Mouse (Mus musculus) brain, embryonic 14.5 days (tissue): Measurements from ENCODE around the gene Tln1. TPM values are rescaled to one million over a fixed set of nuclear protein-coding genes. Genes with fewer than 3 reads are reported as not detected.
"Not testable (repeated sequence)": the region's sequence is repeated elsewhere in the genome, so short reads cannot be mapped to it uniquely, and the experiment has no call there.

Experiments
- DNase-seq: peaks from one replicate; pipeline ENCODE4 v3.0.0-alpha.2; 2011; ENCODE audit warnings: low read depth
- CTCF ChIP-seq: fragments of 200-500 bp; IDR thresholded peaks from 2 replicates; pipeline ENCODE4 v1.5.1; 2012; ENCODE audit warnings: inconsistent platforms, mild to moderate bottlenecking, moderate library complexity, borderline replicate concordance; ENCODE audit not compliant: insufficient read depth, insufficient read length; ENCODE audit errors: extremely low read depth
- POLR2A ChIP-seq: fragments of 200-500 bp; IDR thresholded peaks from 2 replicates; pipeline ENCODE4 v1.6.1; 2012; ENCODE audit warnings: mild to moderate bottlenecking, inconsistent platforms, borderline replicate concordance; ENCODE audit not compliant: poor library complexity, insufficient read depth, insufficient read length, severe bottlenecking; ENCODE audit errors: extremely low read depth
- polyA plus RNA-seq: library from polyadenylated mRNA; depleted of rRNA; stranded (reverse); fragments of >200 nt; gene quantifications from 2 replicates; pipeline ENCODE4 v1.2.3, GENCODE M21; 2012; rRNA removed

Tln1 gene
- 53.6 and 55.5 TPM in 2 replicates for polyA plus RNA-seq

DNA sequence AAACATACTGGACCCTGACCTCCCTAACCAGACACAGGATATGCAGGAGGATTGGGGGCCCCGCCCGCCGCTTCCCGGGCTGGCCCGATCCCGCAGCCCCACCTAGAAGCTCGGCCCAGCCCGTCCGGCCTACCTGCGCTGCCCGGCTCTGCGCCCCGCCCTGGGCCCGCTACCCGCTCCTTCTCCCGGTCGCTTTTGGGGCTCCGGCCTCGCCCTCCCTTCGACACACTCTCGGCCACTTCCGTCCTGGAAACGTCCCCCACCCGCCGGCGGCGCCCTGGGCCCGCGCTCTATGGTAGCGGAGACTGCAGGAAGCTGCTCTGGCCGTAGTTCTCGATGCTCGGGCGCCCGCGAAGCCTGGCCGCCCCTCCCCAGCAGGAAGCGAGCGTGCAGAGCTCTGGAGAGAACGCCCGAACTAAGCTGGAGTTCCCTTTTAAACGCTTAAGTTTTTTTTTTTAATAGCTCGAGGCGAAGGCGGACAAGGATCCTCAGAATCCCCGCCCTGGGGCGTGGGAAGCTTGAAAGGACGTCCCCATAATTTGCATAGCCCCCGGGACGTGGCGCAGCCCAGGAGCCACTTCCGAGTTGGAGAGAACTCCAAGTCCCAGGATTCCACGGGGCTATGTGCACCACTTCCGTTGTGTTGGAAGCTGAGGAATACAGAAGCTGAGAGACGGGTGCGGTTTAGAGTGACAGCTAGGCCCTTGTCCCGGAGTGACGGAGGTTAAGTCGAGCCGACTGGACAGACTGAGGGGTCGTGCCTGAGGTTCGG, at the start of gene Tln1, which contains the start of gene Creb3:
Gene Tln1 (minus strand): TSS at position 695 of the 772 bp plus-strand sequence.
Gene Creb3 (plus strand): TSS at position 336 of the 772 bp plus-strand sequence.
- TF ChIP-seq CTCF (no peak), POLR2A (peak; percentile 45; the same call in 1 of the 2 replicates)
- DNase-seq: peak; percentile 98

DNA sequence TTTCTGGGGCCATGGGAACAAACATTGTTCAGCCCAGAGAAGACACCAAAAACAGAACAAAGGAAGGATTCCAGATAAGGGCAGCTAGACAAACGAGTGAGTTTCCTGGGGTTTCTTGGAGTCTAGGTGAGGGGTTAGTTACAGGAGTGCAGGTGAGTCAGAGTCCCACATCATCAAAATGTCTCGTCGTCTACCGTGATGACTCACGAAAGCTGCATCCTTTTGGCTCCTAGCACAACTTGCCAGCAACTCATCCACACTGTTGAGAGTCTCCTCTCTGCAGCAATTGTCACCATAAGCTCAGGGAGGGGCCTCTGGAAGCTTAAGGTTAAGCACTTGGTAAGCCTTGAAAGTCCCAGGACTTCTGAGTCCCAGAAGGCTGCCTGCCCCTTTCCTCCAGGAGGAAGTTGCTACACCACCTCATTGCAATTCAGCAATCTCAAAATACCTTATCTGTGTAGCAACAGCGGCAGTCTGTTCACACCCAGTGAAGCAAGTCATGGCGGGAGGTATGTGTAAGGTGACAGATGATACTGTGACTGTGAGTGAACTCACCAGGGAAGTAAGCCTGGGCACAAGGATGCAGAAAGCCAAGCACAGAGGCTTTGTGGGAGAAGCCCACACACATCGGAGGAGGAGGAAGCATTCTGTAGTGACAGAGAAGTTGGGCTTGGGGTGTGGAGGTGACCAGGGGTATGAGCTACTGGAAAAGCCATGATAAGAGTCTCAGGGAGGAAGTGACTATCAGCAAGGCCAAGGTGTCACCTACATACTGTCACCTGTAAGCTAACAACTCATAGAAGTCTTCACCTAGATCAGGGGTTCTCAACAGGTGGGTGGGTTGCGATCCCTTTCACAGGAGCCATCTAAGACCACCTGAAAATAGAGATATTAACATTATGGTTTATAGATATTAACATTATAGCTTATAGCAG, 42.5 kb upstream of the Tln1 start:
- TF ChIP-seq POLR2A (no peak), CTCF (no peak)
- DNase-seq: no peak

- no peak for DNase-seq
- TF ChIP-seq CTCF: no peak
- TF ChIP-seq POLR2A: no peak
Observed at GRCm38 (mm10) chr4:43604099-43604498, 41.6 kb upstream of the Tln1 start.

DNA sequence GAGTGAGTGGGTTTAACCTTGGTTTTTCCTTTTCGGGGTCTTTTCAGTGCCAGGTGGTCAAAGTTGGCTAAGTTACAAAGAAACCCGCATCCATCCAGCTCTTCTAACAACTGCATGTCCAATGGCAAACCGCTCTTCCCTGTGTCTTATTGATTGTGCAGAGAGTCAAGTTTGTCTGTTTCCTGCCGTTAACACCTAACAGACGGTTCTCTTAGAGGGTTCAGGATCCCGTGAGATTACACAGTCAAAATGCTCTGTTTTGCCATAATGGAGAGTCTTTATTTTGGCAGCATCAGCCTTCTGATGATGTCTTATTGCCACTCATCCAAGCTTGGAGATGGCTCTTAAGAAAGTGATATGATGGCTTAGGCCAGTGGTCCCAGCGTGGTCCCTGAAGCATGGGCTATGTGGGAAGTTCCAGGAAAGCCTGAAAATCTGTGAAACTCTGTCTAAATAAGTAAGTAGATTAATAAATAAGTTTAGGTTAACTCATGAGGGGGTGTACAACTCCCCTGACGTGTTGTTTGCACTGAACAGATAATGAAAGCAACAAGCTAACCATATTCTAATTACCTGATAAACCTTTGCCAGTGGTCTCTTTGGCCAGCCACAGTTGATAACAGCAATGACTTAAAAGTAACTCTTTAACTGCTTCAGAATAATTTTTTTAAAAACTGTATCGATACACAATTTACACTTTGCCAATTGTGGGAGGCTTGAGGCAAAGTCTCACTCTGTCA, 37.9 kb upstream of the Tln1 start:
- TF ChIP-seq CTCF (no peak), POLR2A (no peak)
- DNase-seq: no peak

- no peak for DNase-seq
- TF ChIP-seq POLR2A (no peak), CTCF (no peak)
Observed at GRCm38 (mm10) chr4:43598650-43599380, 36.3 kb upstream of the Tln1 start.

DNA sequence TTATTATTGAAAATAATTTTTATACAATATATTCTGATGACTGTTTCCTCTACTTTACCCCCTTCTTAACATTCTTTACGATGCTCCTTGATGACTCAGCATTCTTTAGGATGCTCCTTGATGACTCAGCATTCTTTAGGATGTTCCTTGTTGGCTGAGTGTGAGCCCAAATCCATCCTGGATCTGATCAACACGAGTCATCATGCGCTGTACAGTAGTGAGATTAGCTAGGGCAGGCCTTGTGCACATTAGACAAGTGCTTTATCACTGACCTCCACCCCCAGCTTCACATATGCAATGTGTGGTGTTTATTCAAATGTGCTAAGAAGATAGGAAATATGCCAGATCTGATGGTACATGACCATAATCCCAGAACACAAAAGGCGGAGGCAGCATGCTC, 35.7 kb upstream of the Tln1 start:
- TF ChIP-seq CTCF: no peak
- no peak for TF ChIP-seq POLR2A
- no peak for DNase-seq

DNA sequence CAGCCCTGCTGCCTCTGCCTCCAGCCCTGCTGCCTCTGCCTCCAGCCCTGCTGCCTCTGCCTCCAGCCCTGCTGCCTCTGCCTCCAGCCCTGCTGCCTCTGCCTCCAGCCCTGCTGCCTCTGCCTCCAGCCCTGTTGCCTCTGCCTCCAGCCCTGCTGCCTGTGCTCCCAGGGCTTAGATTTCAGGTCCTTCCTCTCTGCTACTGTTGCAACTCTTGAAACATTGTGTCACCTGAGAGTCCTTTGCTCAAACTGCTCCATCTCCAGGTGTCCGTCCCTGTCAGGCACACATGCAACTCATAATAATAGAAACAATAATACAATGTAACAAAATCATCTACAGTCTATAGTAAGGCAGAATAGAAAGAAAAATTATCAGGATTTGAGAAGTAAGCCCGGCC, 34.1 kb upstream of the Tln1 start:
- not testable (repeated sequence) for DNase-seq

DNA sequence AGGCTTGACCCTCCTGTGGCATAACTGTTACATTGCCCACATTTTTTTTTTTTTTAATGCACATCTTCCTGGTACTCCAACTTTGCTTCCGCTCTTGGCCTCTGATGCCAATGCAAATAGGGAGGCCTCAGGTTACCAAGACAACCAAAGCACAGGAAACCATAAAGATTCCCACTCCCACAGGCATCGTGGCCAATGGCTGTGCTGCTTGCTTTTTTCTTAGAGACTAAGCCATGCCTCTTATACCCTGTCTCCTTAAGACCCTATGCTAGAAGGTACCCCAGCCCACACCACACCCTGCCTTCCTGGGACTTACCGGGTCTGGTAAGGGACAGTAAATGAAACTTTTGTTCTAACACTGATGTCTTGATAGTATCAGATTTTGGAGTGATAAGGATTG, 31.0 kb upstream of the Tln1 start:
- DNase-seq: no peak
- TF ChIP-seq CTCF (no peak), POLR2A (no peak)

DNA sequence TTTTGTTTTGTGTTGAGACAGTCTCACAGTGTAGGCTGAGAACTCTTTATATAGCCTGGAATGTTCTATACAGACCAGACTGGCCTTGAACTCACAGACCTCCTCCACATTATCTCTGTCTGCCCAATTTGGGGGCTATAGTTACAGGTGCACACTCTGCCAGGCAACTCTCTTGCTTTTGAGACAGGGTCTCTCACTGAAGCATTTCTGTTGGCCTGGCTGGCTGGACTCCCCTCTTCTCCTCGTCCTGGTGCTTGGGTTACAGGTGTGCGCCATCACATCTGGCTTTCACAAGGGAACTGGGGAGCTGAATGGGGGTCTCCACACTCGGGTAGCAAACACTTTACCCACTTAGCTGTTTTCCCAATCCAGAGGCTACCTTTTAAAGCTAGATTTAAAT, 29.5 kb upstream of the Tln1 start:
- no peak for DNase-seq
- TF ChIP-seq CTCF (no peak), POLR2A (no peak)

DNA sequence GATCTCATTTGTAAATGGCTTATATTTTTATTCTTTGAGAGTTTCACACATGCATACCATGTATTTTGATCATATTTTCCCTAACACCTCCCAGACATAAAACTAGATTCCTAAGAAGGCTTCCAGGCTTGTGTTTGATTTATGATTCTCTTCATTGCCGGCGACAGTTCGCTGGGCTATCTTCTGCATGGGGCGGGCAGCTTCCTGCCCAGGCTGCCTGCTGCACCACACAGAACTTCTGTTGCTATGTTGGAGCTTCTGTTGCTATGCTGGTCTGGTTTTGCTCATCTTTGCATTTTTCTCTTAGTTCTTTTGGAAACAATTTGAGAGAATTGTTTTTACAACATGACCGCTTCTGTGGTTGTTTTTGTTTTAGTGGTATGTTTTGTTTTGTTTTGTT, 29.1 kb upstream of the Tln1 start:
- DNase-seq: no peak
- no peak for TF ChIP-seq CTCF
- TF ChIP-seq POLR2A: no peak
